Mouse (Mus musculus) lung, adult 2 months (tissue): ENCODE data around the gene Kank1. TPM values are rescaled to one million over a fixed set of nuclear protein-coding genes. Genes with fewer than 3 reads are reported as not detected.
A peak's percentile ranks its signal among the peaks of the same experiment; 100 is the strongest.

ENCODE experiments used
- DNase-seq: peaks from one replicate; pipeline ENCODE4 v3.0.0; 2022
- H3K4me1 ChIP-seq: fragments of 200-500 bp; 2 replicates; pipeline ENCODE4 v1.6.1; 2011; ENCODE audit warnings: low read length; ENCODE audit not compliant: control insufficient read depth, insufficient read depth
- H3K4me3 ChIP-seq: fragments of 200-500 bp; replicated peaks from 2 replicates; pipeline ENCODE3; 2011; ENCODE audit warnings: low read depth, mild to moderate bottlenecking, control low read depth, low read length; ENCODE audit errors: extremely low read depth
- CTCF ChIP-seq: fragments of 200-500 bp; IDR thresholded peaks from 2 replicates; pipeline ENCODE4 v1.5.1; 2011; ENCODE audit warnings: mild to moderate bottlenecking, low read length, control low read depth; ENCODE audit not compliant: insufficient read depth
- POLR2A ChIP-seq: fragments of 200-500 bp; IDR thresholded peaks from 2 replicates; pipeline ENCODE4 v1.6.1; 2011; ENCODE audit warnings: low read depth, mild to moderate bottlenecking, control low read depth, low read length, borderline replicate concordance; ENCODE audit errors: extremely low read depth
- WGBS: fragments of 180-500 bp; shearing (Covaris S2); methylation state at CpG from one replicate; pipeline ENCODE4 v1.1.7; 2018; 5-methylcytosine and 5-hydroxymethylcytosine counted together
- polyA plus RNA-seq: library from polyadenylated mRNA; depleted of rRNA; stranded (reverse); fragments of >200 nt; gene quantifications from 2 replicates; pipeline ENCODE4 v1.2.3, GENCODE M21; 2012

Kank1 gene
- polyA plus RNA-seq, 1 experiment: 38.2 TPM

GRCm38 (mm10) chr19:25249230-25249629, 12.5 kb downstream of the Kank1 start:
- WGBS: 56% methylated on average over 13 of the region's 13 CpGs
- Histone ChIP-seq H3K4me3 (no peak overlapping the region), H3K4me1 (no peaks in the 10 kb centered on the region)
- no peak for TF ChIP-seq CTCF
- TF ChIP-seq POLR2A: no peak
- no peak for DNase-seq

- Histone ChIP-seq H3K4me1 (no peaks in the 10 kb centered on the region), H3K4me3 (no peak overlapping the region)
- TF ChIP-seq POLR2A (no peak), CTCF (no peak)
- WGBS: 62% methylated on average over 3 of the region's 3 CpGs
- DNase-seq: no peak
These were observed 14.9 kb downstream of the Kank1 start for GRCm38 (mm10) chr19:25251610-25252140.

DNA sequence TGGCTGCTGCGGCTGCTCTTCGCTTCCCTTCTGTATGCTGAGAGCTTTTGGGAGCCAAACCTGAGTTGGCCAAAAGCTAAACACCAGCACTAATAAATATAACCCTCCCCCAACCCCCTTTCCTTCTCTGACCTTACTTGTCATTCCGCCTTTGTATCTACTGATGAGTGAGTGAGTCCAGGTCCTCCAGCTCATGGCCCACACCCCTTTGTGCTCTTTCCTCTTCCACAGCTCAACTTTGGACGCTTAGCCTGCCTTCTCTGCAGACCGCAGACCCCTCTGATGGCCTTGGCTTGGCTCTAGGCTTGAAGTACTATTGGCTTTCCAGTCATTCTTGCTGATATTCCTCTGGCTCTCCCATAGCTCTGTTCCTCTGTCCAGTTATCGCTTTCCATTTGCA, 16.4 kb downstream of the Kank1 start:
- TF ChIP-seq POLR2A (no peak), CTCF (no peak)
- H3K4me3 ChIP-seq: no peak overlapping the region
- 87% methylated on average over 6 of the region's 6 CpGs for WGBS
- no peak for DNase-seq
- no peaks in the 10 kb centered on the region for H3K4me1 ChIP-seq

GRCm38 (mm10) chr19:25253628-25254027, 16.9 kb downstream of the Kank1 start:
- TF ChIP-seq POLR2A: no peak
- no peak for TF ChIP-seq CTCF
- no peak overlapping the region for H3K4me3 ChIP-seq
- 86% methylated on average over 3 of the region's 3 CpGs for WGBS
- no peak for DNase-seq
- no peaks in the 10 kb centered on the region for H3K4me1 ChIP-seq

DNA sequence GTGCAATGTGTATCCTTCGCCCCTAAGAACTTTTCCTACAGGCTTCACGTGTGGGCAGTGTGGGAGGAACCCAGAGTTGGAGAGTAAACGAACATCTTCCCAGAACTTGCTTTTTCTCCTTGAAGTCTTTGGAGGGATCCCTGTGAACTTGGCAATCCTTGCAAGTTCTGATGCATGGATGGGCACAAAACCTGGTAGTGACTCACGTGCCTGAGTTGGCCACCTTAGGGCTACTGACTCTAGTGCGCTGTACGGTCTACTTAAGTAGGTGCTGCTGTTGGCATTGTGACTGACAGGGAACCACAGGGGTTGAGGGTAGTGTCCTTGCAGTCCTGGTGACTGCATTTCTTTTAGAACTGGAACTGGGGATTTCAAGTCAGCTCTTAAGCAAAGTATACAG, 21.5 kb downstream of the Kank1 start:
- no peak overlapping the region for H3K4me3 ChIP-seq
- no peak for DNase-seq
- no peaks in the 10 kb centered on the region for H3K4me1 ChIP-seq
- TF ChIP-seq POLR2A (no peak), CTCF (no peak)
- WGBS: 72% methylated on average over 6 of the region's 6 CpGs

GRCm38 (mm10) chr19:25266181-25266580, 29.4 kb downstream of the Kank1 start:
- Histone ChIP-seq H3K4me3 (no peak overlapping the region), H3K4me1 (no peaks in the 10 kb centered on the region)
- TF ChIP-seq CTCF (no peak), POLR2A (no peak)
- DNase-seq: no peak
- 53% methylated on average over 9 of the region's 9 CpGs for WGBS

DNA sequence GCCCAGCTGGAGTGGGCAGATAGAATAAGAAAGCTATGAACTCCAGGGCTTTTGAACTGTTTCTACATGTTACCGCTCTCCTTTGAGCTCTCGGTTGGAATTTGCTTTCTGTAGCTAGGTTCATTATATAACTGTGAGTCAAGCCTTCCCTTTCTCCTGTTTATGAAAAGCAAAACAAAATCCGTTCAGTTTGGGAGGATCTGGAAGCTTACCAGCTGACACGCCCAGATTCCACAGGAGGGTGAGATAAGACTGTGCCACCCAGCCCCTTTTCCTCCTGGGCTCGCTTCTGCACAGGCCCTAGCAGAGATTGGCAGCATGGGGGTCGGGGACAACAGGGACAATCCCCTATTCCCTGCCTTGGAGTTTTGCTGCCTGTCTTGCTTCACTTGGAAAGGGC, 30.5 kb downstream of the Kank1 start:
- WGBS: 13% methylated on average over 6 of the region's 6 CpGs
- Histone ChIP-seq H3K4me3 (no peak overlapping the region), H3K4me1 (no peaks in the 10 kb centered on the region)
- TF ChIP-seq POLR2A: no peak
- no peak for TF ChIP-seq CTCF
- peak; percentile 10 for DNase-seq

DNA sequence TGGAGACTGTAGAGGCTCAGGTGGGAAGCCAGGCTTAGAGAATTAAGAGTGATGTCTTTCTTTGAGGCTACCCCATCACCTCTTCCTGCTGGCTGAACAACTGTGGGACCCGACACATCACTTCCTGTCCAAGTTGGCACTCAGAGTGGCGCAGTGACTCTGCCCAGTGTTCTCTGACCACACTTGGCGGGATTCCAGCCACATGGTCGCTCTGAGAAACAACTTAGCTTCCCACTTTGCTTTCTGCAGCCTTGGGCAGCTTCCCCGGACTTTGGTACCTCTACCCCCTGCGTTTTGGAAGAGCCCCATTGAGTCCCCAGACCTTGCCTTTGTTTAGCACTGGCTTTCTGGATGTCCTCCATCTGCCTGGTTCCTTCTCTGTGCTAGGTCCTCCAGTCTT, 31.8 kb downstream of the Kank1 start:
- no peak for DNase-seq
- H3K4me1 ChIP-seq: no peaks in the 10 kb centered on the region
- 44% methylated on average over 6 of the region's 6 CpGs for WGBS
- no peak for TF ChIP-seq POLR2A
- no peak for TF ChIP-seq CTCF
- no peak overlapping the region for H3K4me3 ChIP-seq

- 73% methylated on average over 9 of the region's 9 CpGs for WGBS
- no peak for DNase-seq
- H3K4me3 ChIP-seq: no peak overlapping the region
- H3K4me1 ChIP-seq: no peaks in the 10 kb centered on the region
- TF ChIP-seq CTCF (no peak), POLR2A (no peak)
These were observed 34.8 kb downstream of the Kank1 start for GRCm38 (mm10) chr19:25271591-25271990.

- Histone ChIP-seq H3K4me1 (no peaks in the 10 kb centered on the region), H3K4me3 (no peak overlapping the region)
- TF ChIP-seq CTCF: no peak
- no peak for TF ChIP-seq POLR2A
- no peak for DNase-seq
These were observed 36.4 kb downstream of the Kank1 start for GRCm38 (mm10) chr19:25273179-25273578.

DNA sequence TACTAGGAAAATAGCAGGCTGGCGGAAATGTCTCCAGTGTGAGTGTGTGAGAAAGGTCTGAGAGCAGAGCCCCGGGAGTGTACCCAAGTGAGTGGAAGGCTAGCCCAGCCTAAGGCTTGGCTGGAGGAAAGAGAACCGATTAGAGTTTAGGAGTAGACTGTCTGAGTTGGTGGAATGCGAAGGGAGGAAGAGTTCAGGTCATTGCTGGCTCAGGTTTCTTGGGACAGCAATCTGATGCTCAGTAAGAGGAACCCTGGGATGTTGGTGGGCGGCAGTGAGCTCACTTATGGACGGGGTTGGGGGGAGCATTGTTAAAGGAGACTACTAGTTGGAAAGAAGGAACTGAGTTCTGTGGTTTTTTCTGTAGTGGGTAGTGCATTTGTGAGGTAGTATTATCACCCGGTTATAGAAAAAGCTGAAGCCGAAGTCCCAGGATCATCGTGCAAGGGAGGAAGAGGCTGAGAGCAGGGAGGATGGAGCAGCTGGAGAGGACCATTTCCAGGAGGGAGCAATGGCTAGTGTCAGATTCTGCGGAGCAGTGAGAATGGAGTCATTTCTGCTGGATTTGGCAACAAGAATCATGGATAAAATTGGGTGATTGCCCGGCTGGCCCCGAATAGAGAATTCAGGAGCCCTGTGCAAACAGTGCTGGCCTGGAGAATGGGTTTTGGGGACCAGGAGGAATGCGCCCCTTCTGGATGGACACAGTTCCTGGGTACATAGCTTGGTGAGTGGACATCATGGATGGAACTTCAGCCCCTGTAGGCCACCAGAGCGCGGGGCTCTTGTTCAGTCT, 40.0 kb downstream of the Kank1 start:
- H3K4me3 ChIP-seq: no peak overlapping the region

More for the DNA sequence above, 40.0 kb downstream of the Kank1 start:
- 85% methylated on average over 15 of the region's 15 CpGs for whole genome bisulfite sequencing
- TF ChIP-seq POLR2A (no peak), CTCF (no peak)
- H3K4me1 ChIP-seq: no peaks in the 10 kb centered on the region
- no peak for DNase-seq
